Mouse (Mus musculus) limb, embryonic 13.5 days (tissue): ENCODE measurements around the gene Ap1g2. TPM values are rescaled to one million over a fixed set of nuclear protein-coding genes. Genes with fewer than 3 reads are reported as not detected.

Experiments used
- ATAC-seq: fragments of 200-750 bp; cut with Nextera tagmentation; 2 replicates; pipeline ENCODE4 v1.8.0; 2017; ENCODE audit warnings: low read depth, moderate number of reproducible peaks, moderate TSS enrichment; ENCODE audit not compliant: low FRiP score
- H3K27ac ChIP-seq: fragments of 300-500 bp; sonication (generic); 2 replicates; pipeline ENCODE4 v1.5.1; 2015; ENCODE audit warnings: inconsistent platforms, mild to moderate bottlenecking, moderate library complexity
- H3K27me3 ChIP-seq: fragments of 300-500 bp; sonication (generic); 2 replicates; pipeline ENCODE4 v1.6.1; 2015; ENCODE audit warnings: mild to moderate bottlenecking, inconsistent platforms
- H3K36me3 ChIP-seq: fragments of 300-500 bp; sonication (generic); 2 replicates; pipeline ENCODE4 v1.6.1; 2015; ENCODE audit warnings: inconsistent platforms, mild to moderate bottlenecking, moderate library complexity
- H3K4me1 ChIP-seq: fragments of 300-500 bp; sonication (generic); 2 replicates; pipeline ENCODE4 v1.6.1; 2015; ENCODE audit warnings: inconsistent platforms
- H3K4me2 ChIP-seq: fragments of 300-500 bp; sonication (generic); replicated peaks from 2 replicates; pipeline ENCODE4 v1.6.1; 2015; ENCODE audit warnings: inconsistent platforms, mild to moderate bottlenecking, moderate library complexity
- H3K4me3 ChIP-seq: fragments of 300-500 bp; sonication (generic); 2 replicates; pipeline ENCODE4 v1.5.1; 2015; ENCODE audit warnings: moderate library complexity, mild to moderate bottlenecking, inconsistent platforms
- H3K9ac ChIP-seq: fragments of 300-500 bp; sonication (generic); 2 replicates; pipeline ENCODE4 v1.6.1; 2015; ENCODE audit warnings: mild to moderate bottlenecking, inconsistent platforms
- H3K9me3 ChIP-seq: fragments of 300-500 bp; sonication (generic); 2 replicates; pipeline ENCODE4 v1.6.1; 2016; ENCODE audit warnings: inconsistent platforms
- WGBS: fragments of 180-500 bp; shearing (Covaris S2); methylation state at CpG from one replicate; pipeline ENCODE4 v1.1.7; 2015; 5-methylcytosine and 5-hydroxymethylcytosine counted together
- polyA plus RNA-seq: library from polyadenylated mRNA; unstranded; fragments of >200 nt; fragmentation: Nextera tagmentation; extraction: Ambion mirVana; gene quantifications from 2 replicates; pipeline ENCODE4 v1.2.1, GENCODE M21; 2015

The Ap1g2 gene
- polyA plus RNA-seq, 1 experiment from 2014 or later, result 13.7 TPM

DNA sequence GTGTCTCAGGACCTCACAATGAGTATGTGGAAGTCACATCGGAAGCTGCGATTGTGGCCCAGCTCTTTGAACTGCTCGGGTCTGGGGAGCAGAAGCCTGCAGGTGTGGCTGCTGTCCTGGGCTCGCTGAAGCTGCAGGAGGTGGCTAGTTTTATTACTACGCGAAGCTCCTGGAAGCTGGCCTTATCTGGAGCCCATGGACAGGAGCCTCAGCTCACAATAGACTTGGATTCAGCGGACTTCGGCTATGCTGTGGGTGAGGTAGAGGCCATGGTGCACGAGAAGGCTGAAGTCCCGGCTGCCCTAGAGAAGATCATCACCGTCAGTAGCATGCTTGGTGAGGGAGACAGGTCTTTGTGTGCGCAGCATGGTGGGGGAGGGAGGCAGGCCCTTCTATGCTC is 10.7 kb downstream of the Ap1g2 start:
- Histone ChIP-seq H3K27me3 (no peaks in the 10 kb centered on the region; the same call in 1 of the 2 replicates), H3K4me2 (peak overlapping the region; percentile 73), H3K4me3 (peak overlapping the region; percentile 68), H3K36me3 (peaks cover 34% of the 10 kb centered on the region), H3K9ac (peak overlapping the region; percentile 79), H3K27ac (no peak overlapping the region), H3K4me1 (peaks cover 29% of the 10 kb centered on the region), H3K9me3 (no peaks in the 10 kb centered on the region)
- ATAC-seq, result no peak
- 63% methylated on average over 12 of the region's 12 CpGs for WGBS

DNA sequence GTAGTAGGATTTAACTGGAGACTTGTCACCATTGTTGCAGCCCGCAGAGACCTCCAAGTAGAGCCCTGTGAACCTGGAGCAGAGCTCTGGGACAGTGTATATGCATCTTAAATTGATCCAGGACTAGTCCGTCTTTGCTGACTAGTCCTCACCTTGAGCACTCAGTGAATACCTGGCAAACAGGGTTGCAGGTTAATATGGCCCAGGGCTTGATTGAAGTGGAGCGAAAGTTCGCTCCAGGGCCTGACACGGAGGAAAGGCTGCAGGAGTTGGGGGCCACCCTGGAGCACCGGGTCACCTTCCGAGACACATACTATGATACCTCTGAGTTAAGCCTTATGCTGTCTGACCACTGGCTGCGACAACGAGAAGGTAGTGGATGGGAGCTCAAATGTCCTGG is 11.1 kb downstream of the Ap1g2 start:
- peaks cover 34% of the 10 kb centered on the region for H3K36me3 ChIP-seq
- H3K4me3 ChIP-seq, result peak overlapping the region; percentile 68
- H3K9ac ChIP-seq, result peak overlapping the region; percentile 79
- H3K27me3 ChIP-seq, result no peaks in the 10 kb centered on the region; the same call in 1 of the 2 replicates
- H3K4me1 ChIP-seq, result peaks cover 29% of the 10 kb centered on the region
- no peak for ATAC-seq
- H3K9me3 ChIP-seq, result no peaks in the 10 kb centered on the region
- H3K4me2 ChIP-seq, result peak overlapping the region; percentile 73
- WGBS, result 50% methylated on average over 9 of the region's 9 CpGs
- H3K27ac ChIP-seq, result peak overlapping the region; percentile 73; the same call in 1 of the 2 replicates

DNA sequence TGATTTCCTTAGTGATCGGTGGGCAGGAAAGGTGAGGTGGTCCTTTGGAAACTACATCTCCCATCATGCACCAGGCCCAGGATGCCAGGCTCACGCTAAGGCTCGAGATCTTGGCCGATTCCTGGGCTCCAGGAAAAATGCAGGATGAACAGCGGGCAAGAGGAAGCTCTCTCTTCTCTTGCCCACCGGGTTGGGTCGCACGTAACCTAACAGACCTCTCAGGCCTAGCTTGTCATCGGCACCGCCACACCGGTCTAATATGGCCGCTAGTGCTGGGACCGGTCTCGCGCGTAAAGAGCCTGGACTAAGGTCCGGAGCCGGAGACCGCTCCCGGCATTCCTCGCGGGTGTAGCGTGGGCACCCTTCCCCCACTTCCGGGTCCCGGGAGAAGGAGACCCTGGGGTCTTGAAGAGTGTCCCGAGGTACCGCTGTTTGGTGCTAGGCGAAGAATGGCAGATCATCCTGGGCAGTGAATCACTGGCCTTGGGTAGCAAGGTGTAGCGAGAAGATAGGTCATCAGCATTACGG is 11.6 kb downstream of the Ap1g2 start, which contains the start of gene Thtpa:
Gene Thtpa, plus strand, starts transcription at position 81 of the 528 bp plus-strand sequence.
- H3K27ac ChIP-seq, result peak within 1 kb of the TSS; percentile 73
- H3K27me3 ChIP-seq, result no peaks in the 10 kb centered on the region; the same call in 1 of the 2 replicates
- H3K9me3 ChIP-seq, result no peaks in the 10 kb centered on the region
- peak within 1 kb of the TSS; percentile 73 for H3K4me2 ChIP-seq
- peak within 1 kb of the TSS; percentile 68 for H3K4me3 ChIP-seq
- peak within 1 kb of the TSS; percentile 79 for H3K9ac ChIP-seq
- H3K36me3 ChIP-seq, result peaks cover 30% of the 10 kb centered on the region
- 2% methylated on average over 30 of the region's 30 CpGs for WGBS
- peak; percentile 71 for ATAC-seq
- peaks cover 30% of the 10 kb centered on the region for H3K4me1 ChIP-seq

DNA sequence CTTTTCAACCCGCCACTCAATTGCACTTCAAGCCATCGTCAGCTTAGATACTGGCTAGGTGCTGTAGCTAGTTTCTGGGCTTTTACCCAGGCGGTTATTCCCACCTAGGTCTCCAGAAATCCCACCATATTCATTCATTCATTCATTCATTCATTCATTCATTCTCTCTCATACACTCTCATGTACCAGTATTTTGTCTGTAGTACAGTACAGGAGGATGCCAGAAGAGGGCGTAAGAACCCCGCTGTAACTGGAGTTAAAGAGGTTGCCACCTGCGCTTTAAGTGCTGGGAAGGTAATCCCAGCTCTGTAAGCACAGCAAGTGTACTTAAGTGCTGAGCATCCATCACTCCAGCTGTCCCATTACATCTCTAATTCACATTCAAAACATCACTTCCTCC is 12.5 kb downstream of the Ap1g2 start:
- H3K27me3 ChIP-seq, result no peaks in the 10 kb centered on the region; the same call in 1 of the 2 replicates
- no peak overlapping the region for H3K9ac ChIP-seq
- H3K4me1 ChIP-seq, result peaks cover 36% of the 10 kb centered on the region
- H3K27ac ChIP-seq, result no peak overlapping the region
- ATAC-seq, result no peak
- H3K4me3 ChIP-seq, result peak overlapping the region; percentile 68; the same call in 1 of the 2 replicates
- 43% methylated on average over 6 of the region's 6 CpGs for WGBS
- H3K9me3 ChIP-seq, result no peaks in the 10 kb centered on the region
- H3K4me2 ChIP-seq, result peak overlapping the region; percentile 73
- H3K36me3 ChIP-seq, result peaks cover 22% of the 10 kb centered on the region

DNA sequence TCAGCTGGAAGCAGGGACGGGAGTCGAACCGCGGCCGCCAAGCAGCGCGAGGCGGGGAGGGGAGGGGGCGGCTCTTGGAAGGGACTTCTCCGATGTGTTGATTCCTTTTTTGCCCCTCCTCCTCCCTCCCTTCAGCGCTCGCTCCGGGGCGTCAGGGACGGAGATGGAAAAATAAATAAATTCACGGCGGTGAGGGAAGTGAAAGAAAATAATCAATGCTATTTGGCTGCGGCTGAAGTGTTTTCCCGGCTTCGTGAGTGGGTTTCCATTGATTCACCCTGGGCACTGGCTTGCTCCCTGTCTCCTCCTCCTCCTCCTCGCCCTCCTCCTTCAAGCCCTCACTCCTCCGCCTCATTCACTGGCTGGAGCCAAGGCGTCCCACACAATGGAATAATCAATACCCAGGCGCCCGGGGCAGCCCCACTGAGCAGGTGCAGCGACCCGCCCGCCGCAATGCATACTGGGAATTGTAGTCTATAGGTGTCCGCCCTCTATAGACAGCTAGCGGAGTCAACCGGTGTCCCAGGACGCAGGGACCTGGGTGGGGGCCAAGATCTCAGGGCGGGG is 14.3 kb downstream of the Ap1g2 start, which contains the start of gene Zfhx2:
Gene Zfhx2, minus strand, starts transcription at position 314 of the 567 bp plus-strand sequence.
- under 1% methylated on average over 34 of the region's 34 CpGs for WGBS
- peak within 1 kb of the TSS; percentile 61 for H3K27ac ChIP-seq
- H3K4me1 ChIP-seq, result peaks cover 36% of the 10 kb centered on the region
- peak within 1 kb of the TSS; percentile 65 for H3K4me3 ChIP-seq
- peak within 1 kb of the TSS; percentile 79 for H3K9ac ChIP-seq
- H3K4me2 ChIP-seq, result peak within 1 kb of the TSS; percentile 80
- peaks cover 3% of the 10 kb centered on the region; the same call in 1 of the 2 replicates for H3K36me3 ChIP-seq
- ATAC-seq, result peak; percentile 92
- no peaks in the 10 kb centered on the region for H3K9me3 ChIP-seq
- H3K27me3 ChIP-seq, result no peaks in the 10 kb centered on the region; the same call in 1 of the 2 replicates

DNA sequence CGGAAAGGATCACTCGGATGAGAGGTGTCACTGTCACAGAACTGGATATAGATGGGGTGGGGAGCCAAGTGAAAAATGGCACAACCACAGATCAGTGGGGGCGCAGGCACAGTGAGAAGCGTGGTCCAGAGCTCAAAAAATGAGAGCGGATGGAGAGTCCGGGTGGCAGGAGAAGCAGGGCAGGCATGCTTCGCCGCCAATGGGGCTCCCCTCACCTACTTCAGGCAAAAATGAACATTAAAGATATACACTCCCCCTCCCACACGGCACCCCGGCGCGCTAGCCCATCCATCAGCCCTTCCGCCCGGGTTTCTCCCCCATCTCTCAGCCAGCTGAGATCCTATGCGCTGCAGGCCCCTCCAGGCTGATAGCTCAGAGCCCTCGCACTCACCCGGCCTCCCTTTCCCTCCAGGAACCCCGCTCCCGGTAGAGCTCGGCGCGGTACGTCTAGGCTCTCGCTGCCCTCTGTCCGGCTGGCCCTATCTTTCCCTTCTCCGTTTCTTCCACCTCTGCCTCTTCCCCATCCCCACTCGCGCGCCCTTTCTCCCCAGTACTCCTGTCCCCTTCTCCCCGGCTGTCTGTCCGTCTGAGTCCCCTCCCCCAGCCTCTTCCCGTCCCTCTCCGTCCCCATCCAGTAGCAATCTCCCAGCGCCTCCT is 15.1 kb downstream of the Ap1g2 start:
- no peaks in the 10 kb centered on the region; the same call in 1 of the 2 replicates for H3K27me3 ChIP-seq
- peak overlapping the region; percentile 65 for H3K4me3 ChIP-seq
- H3K4me1 ChIP-seq, result peaks cover 30% of the 10 kb centered on the region
- peak overlapping the region; percentile 61; the same call in 1 of the 2 replicates for H3K27ac ChIP-seq
- no peaks in the 10 kb centered on the region for H3K9me3 ChIP-seq
- no peaks in the 10 kb centered on the region for H3K36me3 ChIP-seq
- H3K9ac ChIP-seq, result peak overlapping the region; percentile 79
- 4% methylated on average over 34 of the region's 34 CpGs for WGBS
- no peak for ATAC-seq
- H3K4me2 ChIP-seq, result peak overlapping the region; percentile 80

DNA sequence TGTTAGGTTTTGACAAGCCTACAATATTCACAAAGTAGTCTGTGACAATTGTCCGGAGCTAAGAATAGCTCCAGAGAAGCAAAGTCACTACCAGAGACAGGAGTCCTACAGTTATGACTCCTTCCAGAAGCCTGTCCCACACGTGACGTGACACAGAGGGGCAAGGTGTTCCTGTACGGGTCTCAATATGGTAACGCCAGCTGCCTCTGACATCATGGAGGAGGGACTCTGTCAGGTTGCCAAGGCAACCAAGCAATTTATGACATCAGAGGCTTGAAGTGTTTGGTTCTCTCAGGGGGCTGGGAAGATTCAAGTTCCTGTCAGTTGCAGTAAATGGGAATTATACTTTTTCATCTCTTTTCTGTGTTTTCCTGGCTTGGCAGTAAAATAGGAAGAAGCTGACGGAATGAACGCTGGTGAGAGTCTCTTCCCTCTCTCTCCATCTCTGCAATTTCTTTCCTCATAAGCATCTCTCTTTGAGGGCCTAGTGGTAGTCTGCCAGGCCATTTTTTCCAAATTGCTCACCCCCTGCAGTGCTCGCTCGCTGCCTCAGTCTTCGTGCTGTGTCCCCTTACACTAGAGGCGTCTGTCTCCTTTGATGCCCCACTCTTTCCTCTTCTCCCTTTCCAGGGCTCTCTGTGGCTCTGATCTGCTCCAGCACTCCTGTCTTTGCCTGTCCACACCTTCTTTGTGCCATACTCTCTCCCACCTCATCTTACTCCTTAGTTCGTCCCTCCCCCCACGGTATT is 17.0 kb downstream of the Ap1g2 start:
- WGBS, result 49% methylated on average over 13 of the region's 13 CpGs
- no peaks in the 10 kb centered on the region; the same call in 1 of the 2 replicates for H3K27me3 ChIP-seq
- no peaks in the 10 kb centered on the region for H3K36me3 ChIP-seq
- peaks cover 19% of the 10 kb centered on the region for H3K4me1 ChIP-seq
- H3K4me3 ChIP-seq, result no peak overlapping the region
- H3K4me2 ChIP-seq, result no peak overlapping the region
- no peaks in the 10 kb centered on the region for H3K9me3 ChIP-seq
- ATAC-seq, result no peak
- H3K9ac ChIP-seq, result no peak overlapping the region
- no peak overlapping the region for H3K27ac ChIP-seq

DNA sequence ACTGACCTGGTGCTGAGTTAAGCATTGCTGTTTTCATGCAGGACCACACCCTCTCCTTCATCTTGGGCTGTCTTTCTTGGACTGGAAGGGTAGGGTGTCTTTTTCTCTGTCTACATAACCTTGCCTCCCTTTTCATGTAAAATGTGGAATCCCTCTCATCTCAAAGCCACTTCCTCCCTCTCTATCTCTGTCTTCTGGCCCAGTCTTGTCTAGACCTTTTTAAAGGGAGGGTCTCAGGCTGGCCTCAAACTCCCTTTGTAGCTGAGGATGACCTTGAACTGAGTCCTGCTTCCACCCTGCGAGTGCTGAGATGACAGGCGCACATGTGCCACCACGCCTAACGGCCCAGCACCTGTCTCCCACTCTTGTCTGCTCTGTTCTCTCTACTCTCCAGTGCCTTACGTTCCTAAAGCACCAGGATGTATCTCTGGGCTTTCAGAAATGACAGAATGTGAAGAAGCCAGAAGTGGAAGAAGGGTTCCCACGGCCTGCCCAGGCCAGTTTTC is 20.3 kb downstream of the Ap1g2 start:
- Histone ChIP-seq H3K4me3 (no peak overlapping the region), H3K4me1 (peaks cover 11% of the 10 kb centered on the region), H3K36me3 (no peaks in the 10 kb centered on the region), H3K9ac (no peak overlapping the region), H3K9me3 (no peaks in the 10 kb centered on the region), H3K27me3 (no peaks in the 10 kb centered on the region), H3K4me2 (no peak overlapping the region), H3K27ac (no peak overlapping the region)
- no peak for ATAC-seq
- WGBS, result 87% methylated on average over 6 of the region's 6 CpGs

DNA sequence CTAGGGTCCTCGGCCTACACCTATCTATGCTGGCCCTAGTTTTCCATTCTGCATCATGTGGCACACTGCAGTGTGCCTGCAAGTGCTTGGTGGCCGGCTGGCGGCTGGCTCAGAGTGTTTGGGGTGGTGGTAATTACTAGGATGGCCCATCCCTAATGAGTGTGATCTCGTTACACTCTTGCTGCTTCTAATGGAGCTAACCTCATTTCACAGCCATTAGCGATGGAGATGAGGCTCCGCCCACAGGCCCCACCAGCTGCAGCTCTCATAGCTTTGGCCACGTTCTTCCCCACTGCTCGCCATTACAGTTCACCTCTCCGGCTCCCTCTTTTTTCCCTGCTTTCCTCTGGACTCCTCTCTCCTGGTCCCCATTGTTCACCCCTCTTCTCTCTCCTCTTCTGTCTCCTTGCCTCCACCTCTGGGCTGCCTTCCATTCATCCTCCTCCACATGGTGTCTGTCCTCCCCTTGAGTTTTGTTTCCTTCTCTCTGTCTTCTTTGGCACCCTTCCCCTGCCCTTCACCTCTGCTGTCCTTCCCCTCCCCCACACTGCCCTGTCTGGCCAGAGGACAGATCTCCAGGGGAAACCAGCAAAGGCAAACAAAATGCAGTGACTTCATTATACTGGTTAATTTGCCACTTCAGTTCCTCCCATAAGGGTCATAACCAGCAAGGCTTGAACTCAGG is 20.9 kb downstream of the Ap1g2 start:
- Histone ChIP-seq H3K36me3 (no peaks in the 10 kb centered on the region), H3K9me3 (no peaks in the 10 kb centered on the region), H3K27ac (no peak overlapping the region), H3K4me1 (peaks cover 7% of the 10 kb centered on the region; the same call in 1 of the 2 replicates), H3K4me2 (no peak overlapping the region), H3K4me3 (no peak overlapping the region), H3K27me3 (no peaks in the 10 kb centered on the region), H3K9ac (no peak overlapping the region)
- 29% methylated on average over 9 of the region's 9 CpGs for WGBS
- ATAC-seq, result no peak

DNA sequence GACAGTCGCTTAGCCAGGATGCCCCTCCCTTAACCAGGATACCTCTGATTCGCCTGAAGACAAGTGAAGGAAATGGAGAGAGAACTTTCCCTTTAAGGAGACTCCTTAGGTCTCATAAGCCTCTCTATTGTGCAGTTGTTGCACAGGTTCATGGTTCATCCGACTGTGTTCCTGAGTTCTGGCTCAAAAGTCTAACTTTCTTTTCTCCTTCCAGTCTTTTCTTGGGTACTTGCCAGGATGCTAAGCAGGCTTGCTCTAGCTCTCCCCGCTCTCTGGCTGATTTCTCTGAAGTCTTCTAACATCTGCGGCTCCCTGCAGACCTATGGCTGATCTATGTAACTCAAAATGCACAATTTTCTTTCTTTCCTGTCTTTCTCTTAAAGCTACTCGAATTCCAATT is 22.9 kb downstream of the Ap1g2 start:
- no peak overlapping the region for H3K9ac ChIP-seq
- no peaks in the 10 kb centered on the region for H3K9me3 ChIP-seq
- H3K4me1 ChIP-seq, result peaks cover 14% of the 10 kb centered on the region
- H3K4me3 ChIP-seq, result no peak overlapping the region
- H3K27me3 ChIP-seq, result peaks cover 1% of the 10 kb centered on the region; the same call in 1 of the 2 replicates
- no peaks in the 10 kb centered on the region for H3K36me3 ChIP-seq
- H3K27ac ChIP-seq, result no peak overlapping the region
- WGBS, result 70% methylated on average over 6 of the region's 6 CpGs
- no peak overlapping the region for H3K4me2 ChIP-seq
- no peak for ATAC-seq

DNA sequence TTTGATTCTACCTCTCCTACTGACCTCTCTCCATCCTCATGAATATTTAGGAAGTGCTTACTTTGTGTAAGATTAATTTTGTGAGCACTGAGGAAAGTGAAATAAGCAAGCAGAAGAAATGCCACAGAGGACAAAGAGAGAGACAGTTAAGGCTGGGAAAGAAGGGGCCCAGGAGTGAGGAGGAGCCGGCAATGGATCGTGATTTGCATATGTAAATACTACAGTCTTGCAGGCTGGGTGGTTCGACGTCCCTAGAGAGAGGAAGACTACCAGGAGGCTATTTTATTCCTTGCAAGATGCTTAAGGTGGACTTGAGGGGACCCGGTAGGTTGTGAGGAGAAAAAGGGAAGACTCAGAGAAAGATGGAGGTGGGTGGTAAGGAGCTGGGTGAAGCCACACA is 25.3 kb downstream of the Ap1g2 start:
- Histone ChIP-seq H3K9ac (no peak overlapping the region), H3K36me3 (no peaks in the 10 kb centered on the region), H3K4me1 (peaks cover 30% of the 10 kb centered on the region), H3K27ac (no peak overlapping the region), H3K4me3 (no peak overlapping the region), H3K9me3 (no peaks in the 10 kb centered on the region), H3K27me3 (peaks cover 14% of the 10 kb centered on the region), H3K4me2 (no peak overlapping the region)
- no peak for ATAC-seq
- WGBS, result 26% methylated on average over 5 of the region's 5 CpGs
